Mouse (Mus musculus) forebrain, embryonic 11.5 days (tissue): ENCODE measurements around the gene Gm266. TPM values are rescaled to one million over a fixed set of nuclear protein-coding genes. Genes with fewer than 3 reads are reported as not detected.

Experiments
- ATAC-seq: fragments of 200-750 bp; cut with Nextera tagmentation; replicated peaks from 2 replicates; pipeline ENCODE4 v1.8.0; 2017; ENCODE audit warnings: moderate TSS enrichment; ENCODE audit not compliant: low FRiP score
- DNase-seq: peaks from one replicate; pipeline ENCODE4 v3.0.0-alpha.2; 2017; ENCODE audit warnings: low spot score
- H3K27ac ChIP-seq: fragments of 300-500 bp; sonication (generic); 2 replicates; pipeline ENCODE4 v1.5.1; 2014; ENCODE audit warnings: low read depth, low read length
- H3K27me3 ChIP-seq: fragments of 300-500 bp; sonication (generic); 2 replicates; pipeline ENCODE4 v1.6.1; 2014; ENCODE audit warnings: mild to moderate bottlenecking, low read length, mixed read lengths; ENCODE audit not compliant: control insufficient read depth, insufficient read depth
- H3K36me3 ChIP-seq: fragments of 300-500 bp; sonication (generic); 2 replicates; pipeline ENCODE4 v1.6.1; 2014; ENCODE audit warnings: mild to moderate bottlenecking, low read length, moderate library complexity, mixed read lengths; ENCODE audit not compliant: control insufficient read depth, insufficient read depth
- H3K4me1 ChIP-seq: fragments of 300-500 bp; sonication (generic); replicated peaks from 2 replicates; pipeline ENCODE4 v1.6.1; 2014; ENCODE audit warnings: low read length, mixed read lengths; ENCODE audit not compliant: control insufficient read depth, insufficient read depth
- H3K4me2 ChIP-seq: fragments of 300-500 bp; sonication (generic); 2 replicates; pipeline ENCODE4 v1.6.1; 2014; ENCODE audit warnings: low read depth, mild to moderate bottlenecking, low read length, moderate library complexity, mixed read lengths; ENCODE audit not compliant: severe bottlenecking
- H3K4me3 ChIP-seq: fragments of 300-500 bp; sonication (generic); 2 replicates; pipeline ENCODE4 v1.5.1; 2014; ENCODE audit warnings: low read depth, low read length
- H3K9ac ChIP-seq: fragments of 300-500 bp; sonication (generic); 2 replicates; pipeline ENCODE4 v1.6.1; 2014; ENCODE audit warnings: low read length
- H3K9me3 ChIP-seq: fragments of 300-500 bp; sonication (generic); 2 replicates; pipeline ENCODE4 v1.6.1; 2016; ENCODE audit warnings: low read length, mixed read lengths; ENCODE audit not compliant: control insufficient read depth
- WGBS: fragments of 180-500 bp; shearing (Covaris S2); extraction: QIAGEN DNeasy Blood & Tissue Kit; methylation state at CpG from one replicate; pipeline ENCODE4 v1.1.7; 2014; 5-methylcytosine and 5-hydroxymethylcytosine counted together
- polyA plus RNA-seq: library from polyadenylated mRNA; unstranded; fragments of >200 nt; fragmentation: Nextera tagmentation; extraction: Ambion mirVana; gene quantifications from 2 replicates; pipeline ENCODE4 v1.2.1, GENCODE M21; 2014

Gm266 gene
- polyA plus RNA-seq, 1 experiment from 2014 or later, result 4.7 TPM

- no peaks in the 10 kb centered on the region for H3K36me3 ChIP-seq
- H3K9ac ChIP-seq, result no peak overlapping the region
- no peaks in the 10 kb centered on the region for H3K9me3 ChIP-seq
- WGBS, result 81% methylated on average over 4 of the region's 4 CpGs
- ATAC-seq (no peak), DNase-seq (no peak)
- H3K4me3 ChIP-seq, result no peak overlapping the region
- no peaks in the 10 kb centered on the region; the same call in 1 of the 2 replicates for H3K4me1 ChIP-seq
- H3K27ac ChIP-seq, result no peak overlapping the region
- no peaks in the 10 kb centered on the region for H3K27me3 ChIP-seq
- H3K4me2 ChIP-seq, result no peak overlapping the region
These were observed 9.3 kb upstream of the Gm266 start for GRCm38 (mm10) chr12:111494931-111495330.

DNA sequence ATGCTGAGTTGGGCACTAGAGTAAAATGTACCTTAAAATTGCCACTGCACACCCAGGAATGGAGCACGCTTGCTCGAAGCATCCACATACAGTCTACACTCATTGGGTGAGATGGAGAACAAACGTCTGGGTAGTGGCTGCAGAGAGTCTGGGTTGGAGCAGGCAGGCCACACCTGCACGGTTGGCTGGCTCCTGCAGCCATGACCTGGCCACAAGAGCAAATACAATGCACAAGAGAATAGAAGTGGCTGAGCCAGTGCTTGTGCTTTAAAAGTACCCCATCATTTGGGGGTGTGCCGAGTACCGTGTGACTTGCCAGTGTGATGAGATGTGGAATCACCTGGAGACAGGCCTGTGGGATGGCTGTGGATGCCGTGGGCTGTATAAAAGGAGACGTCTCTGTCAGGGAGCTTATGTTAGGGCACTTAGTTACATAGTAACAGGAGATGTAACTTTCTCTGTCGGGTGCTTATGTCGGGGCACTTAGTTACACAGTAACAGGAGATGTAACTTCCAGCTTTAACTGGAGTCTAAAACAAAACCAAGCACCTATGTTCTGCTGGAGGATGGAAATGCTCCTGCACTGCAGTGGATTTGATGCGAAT is 3.7 kb upstream of the Gm266 start:
- Histone ChIP-seq H3K9me3 (no peaks in the 10 kb centered on the region), H3K4me3 (no peak overlapping the region), H3K9ac (no peak overlapping the region), H3K27ac (no peak overlapping the region), H3K36me3 (no peaks in the 10 kb centered on the region), H3K4me1 (peaks cover 11% of the 10 kb centered on the region), H3K27me3 (peaks cover 29% of the 10 kb centered on the region), H3K4me2 (no peak overlapping the region)
- ATAC-seq, result no peak
- WGBS, result 79% methylated on average over 11 of the region's 11 CpGs
- DNase-seq, result no peak

- H3K27ac ChIP-seq, result no peak overlapping the region
- 6% methylated on average over 12 of the region's 12 CpGs for WGBS
- peak overlapping the region; percentile 72; the same call in 1 of the 2 replicates for H3K4me2 ChIP-seq
- ATAC-seq (no peak), DNase-seq (no peak)
- peaks cover 11% of the 10 kb centered on the region for H3K4me1 ChIP-seq
- no peaks in the 10 kb centered on the region for H3K36me3 ChIP-seq
- H3K27me3 ChIP-seq, result peaks cover 33% of the 10 kb centered on the region
- peak overlapping the region; percentile 43 for H3K4me3 ChIP-seq
- no peaks in the 10 kb centered on the region for H3K9me3 ChIP-seq
- peak overlapping the region; percentile 40 for H3K9ac ChIP-seq
These were observed 832 bp upstream of the Gm266 start for GRCm38 (mm10) chr12:111486455-111486854.

DNA sequence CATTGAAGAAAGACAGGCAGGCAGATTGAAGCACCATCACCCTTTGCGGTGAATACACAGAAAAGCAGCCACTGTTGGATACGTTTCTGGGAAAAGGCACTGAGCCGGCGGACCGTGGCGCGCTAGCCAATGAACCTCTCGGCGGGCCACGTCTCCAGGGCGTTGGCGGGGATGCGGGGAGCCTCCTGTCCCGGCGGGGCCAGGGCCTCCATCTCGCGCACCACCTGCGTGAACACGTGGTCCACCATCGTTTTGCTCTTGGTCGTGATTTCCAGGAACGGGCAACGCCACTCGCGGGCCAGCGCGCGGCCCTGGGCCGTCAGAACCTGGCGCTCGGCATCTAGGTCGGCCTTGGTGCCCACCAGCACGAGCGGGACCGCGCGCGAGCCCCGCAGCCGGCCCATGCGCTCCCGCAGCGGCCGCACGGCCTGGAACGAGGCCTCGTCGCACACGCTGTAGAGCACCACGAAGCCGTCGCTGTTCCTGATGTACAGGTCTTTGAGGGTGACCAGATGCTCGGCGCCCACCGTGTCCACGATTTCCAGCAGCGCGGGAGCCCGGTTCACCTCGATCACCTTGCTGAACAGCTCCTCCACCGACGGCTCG is 474 bp downstream of the Gm266 start:
- peak; percentile 68 for DNase-seq
- H3K27me3 ChIP-seq, result peaks cover 33% of the 10 kb centered on the region
- peak overlapping the region; percentile 43 for H3K4me3 ChIP-seq
- H3K9me3 ChIP-seq, result no peaks in the 10 kb centered on the region
- peak overlapping the region; percentile 40 for H3K9ac ChIP-seq
- H3K4me1 ChIP-seq, result peaks cover 11% of the 10 kb centered on the region
- H3K27ac ChIP-seq, result no peak overlapping the region
- WGBS, result 2% methylated on average over 63 of the region's 63 CpGs
- H3K36me3 ChIP-seq, result no peaks in the 10 kb centered on the region
- peak; percentile 40; the same call in 1 of the 2 replicates for ATAC-seq
- peak overlapping the region; percentile 72 for H3K4me2 ChIP-seq

DNA sequence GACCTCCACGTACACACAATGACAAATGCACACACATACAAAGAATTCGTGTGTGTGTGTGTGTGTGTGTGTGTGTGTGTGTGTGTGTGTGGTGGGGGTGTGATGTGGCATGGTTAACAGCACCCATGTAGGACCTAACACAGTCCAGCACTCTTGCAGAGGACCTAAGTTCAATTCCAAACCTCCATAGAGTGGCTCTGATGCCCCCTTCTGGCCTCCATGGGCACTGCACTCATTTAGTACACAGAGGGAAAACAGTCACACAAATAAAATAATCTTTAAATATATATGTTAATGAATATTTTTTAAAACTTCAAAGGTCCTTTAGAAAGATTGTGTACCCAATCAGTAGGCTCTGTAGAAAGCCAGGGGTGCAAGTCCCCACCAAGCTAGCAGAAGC is 5.7 kb downstream of the Gm266 start:
- Histone ChIP-seq H3K27me3 (peaks cover 10% of the 10 kb centered on the region), H3K36me3 (no peaks in the 10 kb centered on the region), H3K27ac (no peak overlapping the region), H3K4me2 (no peak overlapping the region), H3K9ac (no peak overlapping the region), H3K9me3 (no peaks in the 10 kb centered on the region), H3K4me1 (peaks cover 1% of the 10 kb centered on the region), H3K4me3 (no peak overlapping the region)
- ATAC-seq, result no peak
- DNase-seq, result no peak
- WGBS, result 66% methylated on average over 2 of the region's 2 CpGs

- DNase-seq (no peak), ATAC-seq (no peak)
- Histone ChIP-seq H3K4me1 (no peaks in the 10 kb centered on the region), H3K4me2 (no peak overlapping the region), H3K9me3 (no peaks in the 10 kb centered on the region), H3K27me3 (peaks cover under 1% of the 10 kb centered on the region; the same call in 1 of the 2 replicates), H3K27ac (no peak overlapping the region), H3K4me3 (no peak overlapping the region), H3K36me3 (no peaks in the 10 kb centered on the region), H3K9ac (no peak overlapping the region)
- WGBS, result 56% methylated on average over 5 of the region's 5 CpGs
These were observed 6.7 kb downstream of the Gm266 start for GRCm38 (mm10) chr12:111478924-111479323.

GRCm38 (mm10) chr12:111474893-111475643 is 10.6 kb downstream of the Gm266 start:
- Histone ChIP-seq H3K9ac (no peak overlapping the region), H3K4me1 (no peaks in the 10 kb centered on the region), H3K36me3 (no peaks in the 10 kb centered on the region), H3K27ac (no peak overlapping the region), H3K4me2 (no peak overlapping the region), H3K4me3 (no peak overlapping the region), H3K27me3 (no peaks in the 10 kb centered on the region), H3K9me3 (no peaks in the 10 kb centered on the region)
- WGBS, result 60% methylated on average over 8 of the region's 8 CpGs
- DNase-seq (no peak), ATAC-seq (no peak)

- WGBS, result 91% methylated on average over 3 of the region's 3 CpGs
- ATAC-seq, result no peak
These were observed 11.2 kb downstream of the Gm266 start for GRCm38 (mm10) chr12:111474384-111474783.

More at GRCm38 (mm10) chr12:111474384-111474783, 11.2 kb downstream of the Gm266 start:
- Histone ChIP-seq H3K9ac (no peak overlapping the region), H3K4me2 (no peak overlapping the region), H3K4me3 (no peak overlapping the region), H3K4me1 (peaks cover under 1% of the 10 kb centered on the region), H3K27ac (no peak overlapping the region), H3K36me3 (no peaks in the 10 kb centered on the region), H3K27me3 (no peaks in the 10 kb centered on the region), H3K9me3 (no peaks in the 10 kb centered on the region)
- DNase-seq, result no peak
